14 mouse cellular contexts compared by ENCODE assay signal in the genomic region with DNA sequence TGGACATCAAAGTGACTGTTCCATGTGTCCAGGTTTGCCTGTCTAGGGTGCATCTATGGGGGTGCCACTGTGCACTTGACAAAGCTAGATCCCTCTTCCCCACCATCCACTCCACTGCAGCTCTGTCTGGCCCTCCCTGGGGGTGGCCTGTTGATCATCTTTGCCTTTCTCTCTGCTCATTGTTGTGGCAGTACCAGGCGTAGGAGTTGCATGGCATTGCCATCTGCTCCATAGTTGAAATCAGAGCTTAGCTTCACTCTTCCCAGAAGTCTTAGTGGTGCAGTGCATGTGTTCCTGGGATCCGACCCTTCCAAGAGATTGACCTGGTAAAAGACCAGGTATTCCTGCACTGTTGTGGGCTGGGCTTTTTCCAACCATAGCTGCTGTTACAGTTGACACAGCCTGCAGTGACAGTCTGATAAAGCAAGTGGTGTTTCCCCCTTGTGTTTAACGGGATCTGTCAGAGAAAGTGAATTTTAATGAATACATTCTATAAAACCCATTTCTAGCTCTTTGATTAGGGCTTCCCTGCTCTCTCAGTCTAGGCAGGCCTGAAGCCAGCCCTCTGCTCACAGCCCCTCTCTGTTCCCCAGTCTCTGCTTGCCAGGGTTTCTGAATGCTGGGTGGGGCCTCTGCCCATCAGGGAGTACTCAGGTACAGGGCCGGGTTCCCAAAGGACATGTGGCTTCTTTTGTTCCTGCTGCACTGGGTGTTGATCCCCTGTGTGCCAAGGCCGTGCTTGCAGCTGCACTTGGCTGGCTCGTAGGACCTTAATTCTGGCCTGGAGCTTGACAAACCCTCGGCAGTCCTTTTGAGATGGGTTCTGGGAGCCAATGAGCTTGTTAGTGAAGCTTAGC.
DNase-seq lines count a peak whose midpoint lies in the region; ATAC-seq and TF ChIP-seq lines count a peak whose summit lies in the region.
"Had no signal": no experiment of that assay in that cellular context is flagged by ENCODE, and none has a peak within 500 bp of the region (broad histone marks: within the 10 kb centered on the region; RNA-seq: fewer than 3 reads in every experiment).

No protein-coding gene starts in this region.

- ATAC-seq in frontal cortex, adult (ENCODE audit: low TSS enrichment), result peak; percentile 86
- ATAC-seq in forebrain, embryonic 12.5 days (ENCODE audit: low FRiP score), result no peak
- no peak for ATAC-seq in midbrain, postnatal 0 days (ENCODE audit: low FRiP score)
- ATAC-seq in kidney, embryonic 15.5 days (replicated peaks; ENCODE audit: low FRiP score), result no peak
- ATAC-seq: Patski had no signal

- H3K9me3 ChIP-seq in forebrain, embryonic 12.5 days, result no peaks in the 10 kb centered on the region
- H3K9me3 ChIP-seq in midbrain, postnatal 0 days (ENCODE audit: low read length), result no peaks in the 10 kb centered on the region
- no peaks in the 10 kb centered on the region for H3K9me3 ChIP-seq in kidney, embryonic 15.5 days (replicated peaks)
- H3K9me3 ChIP-seq: liver, embryonic 15.5 days; stomach, embryonic 15.5 days had no signal

- H3K36me3 ChIP-seq in forebrain, embryonic 12.5 days (replicated peaks), result no peaks in the 10 kb centered on the region
- no peaks in the 10 kb centered on the region for H3K36me3 ChIP-seq in midbrain, postnatal 0 days (ENCODE audit: insufficient read depth, low read length)
- H3K36me3 ChIP-seq in kidney, embryonic 15.5 days, result no peaks in the 10 kb centered on the region
- H3K36me3 ChIP-seq: stomach, embryonic 15.5 days had no signal

- no peak overlapping the region for H3K4me2 ChIP-seq in forebrain, embryonic 12.5 days
- no peak overlapping the region for H3K4me2 ChIP-seq in midbrain, postnatal 0 days (ENCODE audit: low read depth, low read length, poor library complexity, severe bottlenecking)
- no peak overlapping the region for H3K4me2 ChIP-seq in kidney, embryonic 15.5 days
- H3K4me2 ChIP-seq: liver, embryonic 15.5 days; stomach, embryonic 15.5 days had no signal

- 49% methylated on average over 7 of the region's 7 CpGs for WGBS in forebrain, embryonic 12.5 days
- 46% methylated on average over 7 of the region's 7 CpGs for WGBS in midbrain, postnatal 0 days
- WGBS in kidney, embryonic 15.5 days, result 80% methylated on average over 7 of the region's 7 CpGs

- peak overlapping the region; percentile 67 for H3K27ac ChIP-seq in forebrain, embryonic 12.5 days
- peak overlapping the region; percentile 32; the same call in 1 of the 2 replicates for H3K27ac ChIP-seq in midbrain, postnatal 0 days (ENCODE audit: low read depth, low read length)
- no peak overlapping the region for H3K27ac ChIP-seq in kidney, embryonic 15.5 days
- H3K27ac ChIP-seq: liver, embryonic 15.5 days; stomach, embryonic 15.5 days had no signal

- H3K4me1 ChIP-seq in forebrain, embryonic 12.5 days, result peaks cover 22% of the 10 kb centered on the region
- H3K4me1 ChIP-seq in midbrain, postnatal 0 days (ENCODE audit: insufficient read depth, low read length), result peaks cover 13% of the 10 kb centered on the region
- H3K4me1 ChIP-seq in kidney, embryonic 15.5 days, result peaks cover 11% of the 10 kb centered on the region; the same call in 1 of the 2 replicates

- H3K27me3 ChIP-seq in forebrain, embryonic 12.5 days, result no peaks in the 10 kb centered on the region
- H3K27me3 ChIP-seq in midbrain, postnatal 0 days (ENCODE audit: insufficient read depth, low read length), result no peaks in the 10 kb centered on the region
- H3K27me3 ChIP-seq in kidney, embryonic 15.5 days, result no peaks in the 10 kb centered on the region
- H3K27me3 ChIP-seq: liver, embryonic 15.5 days; Patski; stomach, embryonic 15.5 days had no signal

- DNase-seq in frontal cortex, postnatal 25 days (ENCODE audit: low spot score in 2 of 2), result no peak
- DNase-seq in layer of hippocampus, adult 9-11 months, result peak; percentile 79
- DNase-seq in midbrain, postnatal 0 days (ENCODE audit: low spot score), result peak; percentile 35
- DNase-seq in embryo, embryonic 11 days, result no peak
- no peak for DNase-seq in natural killer cell, adult 2 months (ENCODE audit: low spot score in 2 of 2)
- DNase-seq: gastrocnemius, postnatal 36 days; heart, postnatal 4 days; kidney, postnatal 14 days had no signal

- H3K9ac ChIP-seq in forebrain, embryonic 12.5 days, result no peak overlapping the region
- H3K9ac ChIP-seq in midbrain, postnatal 0 days (replicated peaks; ENCODE audit: low read length, poor library complexity, severe bottlenecking), result peak overlapping the region; percentile 5; the same call in 1 of the 2 replicates
- no peak overlapping the region for H3K9ac ChIP-seq in kidney, embryonic 15.5 days
- H3K9ac ChIP-seq: liver, embryonic 15.5 days; stomach, embryonic 15.5 days had no signal

- no peak for TF ChIP-seq CTCF in midbrain, postnatal 0 days (IDR thresholded peaks at IDR 0.05)

- no peak overlapping the region for H3K4me3 ChIP-seq in forebrain, embryonic 12.5 days (replicated peaks)
- H3K4me3 ChIP-seq in midbrain, postnatal 0 days (ENCODE audit: low read depth, low read length), result no peak overlapping the region
- no peak overlapping the region for H3K4me3 ChIP-seq in kidney, embryonic 15.5 days (replicated peaks)
- H3K4me3 ChIP-seq: liver, embryonic 15.5 days; stomach, embryonic 15.5 days had no signal

Comparison
In these comparisons a context has a peak if more than half of its experiments do, and no peak if none do; other contexts are left out.
1. DNase-seq: peak in layer of hippocampus, adult 9-11 months (single experiment) and midbrain, postnatal 0 days (single experiment); none in frontal cortex, postnatal 25 days (0 of 2), embryo, embryonic 11 days (single experiment) and natural killer cell, adult 2 months (0 of 2).